In genomic region chr8:88546032-88546732, GRCm38 (mm10) we compare ENCODE assay signal across 15 mouse cellular contexts. TPM values are rescaled to one million over a fixed set of nuclear protein-coding genes. Genes with fewer than 3 reads are reported as not detected.
DNase-seq lines count a peak whose midpoint lies in the region; ATAC-seq and TF ChIP-seq lines count a peak whose summit lies in the region.
"Had no signal": no experiment of that assay in that cellular context is flagged by ENCODE, and none has a peak within 500 bp of the region (broad histone marks: within the 10 kb centered on the region; RNA-seq: fewer than 3 reads in every experiment).

No protein-coding gene starts in this region.

- TF ChIP-seq CTCF in stomach, postnatal 0 days (IDR thresholded peaks at IDR 0.05; ENCODE audit: low read depth) = no peak

- no peak overlapping the region for H3K9ac ChIP-seq in stomach, postnatal 0 days (ENCODE audit: low read length)
- H3K9ac ChIP-seq: forebrain, embryonic 12.5 days; liver, embryonic 12.5 days had no signal

- peak; percentile 71; the same call in 1 of the 2 replicates for ATAC-seq in stomach, postnatal 0 days (ENCODE audit: low FRiP score, low TSS enrichment)
- ATAC-seq in erythroid progenitor cell, adult 5-6 weeks (replicated peaks; ENCODE audit: low FRiP score, poor library complexity, severe bottlenecking) = no peak
- ATAC-seq: liver, embryonic 12.5 days had no signal

- no peaks in the 10 kb centered on the region for H3K27me3 ChIP-seq in stomach, postnatal 0 days (ENCODE audit: control insufficient read depth, insufficient read depth, low read length)
- H3K27me3 ChIP-seq: forebrain, embryonic 12.5 days; liver, embryonic 12.5 days had no signal

- 30% methylated on average over 18 of the region's 18 CpGs for WGBS in stomach, postnatal 0 days

- H3K27ac ChIP-seq in stomach, postnatal 0 days (replicated peaks) = peak overlapping the region; percentile 88
- H3K27ac ChIP-seq: forebrain, embryonic 12.5 days; liver, embryonic 12.5 days had no signal

- H3K4me1 ChIP-seq in stomach, postnatal 0 days (replicated peaks; ENCODE audit: control insufficient read depth, insufficient read depth) = peaks cover 8% of the 10 kb centered on the region
- H3K4me1 ChIP-seq: forebrain, embryonic 12.5 days; liver, embryonic 12.5 days had no signal

- H3K4me3 ChIP-seq in stomach, postnatal 0 days (ENCODE audit: low read depth, low read length) = no peak overlapping the region
- H3K4me3 ChIP-seq: forebrain, embryonic 12.5 days; liver, embryonic 12.5 days had no signal

- H3K9me3 ChIP-seq in stomach, postnatal 0 days (ENCODE audit: control insufficient read depth, low read length) = no peaks in the 10 kb centered on the region
- H3K9me3 ChIP-seq: liver, embryonic 12.5 days had no signal

- H3K36me3 ChIP-seq in stomach, postnatal 0 days (ENCODE audit: control insufficient read depth, insufficient read depth, low read length) = no peaks in the 10 kb centered on the region

- no peak for TF ChIP-seq EP300 in stomach, postnatal 0 days (optimal IDR thresholded peaks at IDR 0.05)

- peak; percentile 41 for DNase-seq in embryo, embryonic 11 days
- DNase-seq in embryo, embryonic 9.5 days (ENCODE audit: extremely low spot score) = no peak
- DNase-seq in lung, postnatal 10 days = peak; percentile 67
- DNase-seq in lung, postnatal 36 days = no peak
- DNase-seq in kidney, postnatal 14 days = peak; percentile 69
- peak; percentile 25 for DNase-seq in stomach, postnatal 0 days (ENCODE audit: low spot score)
- no peak for DNase-seq in left cerebral cortex, adult 18-20 months (ENCODE audit: low spot score in 2 of 2)
- DNase-seq: cerebellum, adult 8-10 months; midbrain, embryonic 14.5 days; thymus, postnatal 25 days had no signal

- no peak overlapping the region for H3K4me2 ChIP-seq in stomach, postnatal 0 days (replicated peaks; ENCODE audit: low read depth)
- H3K4me2 ChIP-seq: forebrain, embryonic 12.5 days; liver, embryonic 12.5 days had no signal

RNA-seq across cellular contexts. Expression of gene Nkd1, which starts 25.0 kb away (rescaled TPM):
- 57.4 and 58.8 TPM in 2 replicates for polyA plus RNA-seq in stomach, postnatal 0 days (2015; fragmentation: Nextera tagmentation; extraction: Ambion mirVana)
- total RNA-seq in erythroid progenitor cell, adult 5-6 weeks (2015; ENCODE audit: low replicate concordance) = not detected in 2 replicates
- not detected in 2 replicates for total RNA-seq in erythroid progenitor cell, adult 5-6 weeks (2017; ENCODE audit: low replicate concordance)
- total RNA-seq in left cerebral cortex, adult 18-20 months (2021) = 10 to 100 TPM; 13.0 to 13.8 TPM
- total RNA-seq: hematopoietic stem cell, adult 5-6 weeks; MEL had no signal

Comparison
In these comparisons a context has a peak if more than half of its experiments do, and no peak if none do; other contexts are left out.
1. DNase-seq: peak in embryo, embryonic 11 days (single experiment), lung, postnatal 10 days (single experiment), kidney, postnatal 14 days (single experiment) and stomach, postnatal 0 days (single experiment); none in embryo, embryonic 9.5 days (single experiment), lung, postnatal 36 days (single experiment) and left cerebral cortex, adult 18-20 months (0 of 2).
2. RNA of gene Nkd1, which starts 25.0 kb away (total RNA-seq): 13.0 to 13.8 TPM in left cerebral cortex, adult 18-20 months; not detected in erythroid progenitor cell, adult 5-6 weeks; every median in the first group is over 10 times any median in the second.